Mouse (Mus musculus) neural tube, embryonic 14.5 days (tissue): ENCODE measurements around the gene Arrdc2. TPM values are rescaled to one million over a fixed set of nuclear protein-coding genes. Genes with fewer than 3 reads are reported as not detected.

ENCODE experiments used
- ATAC-seq: fragments of 200-750 bp; cut with Nextera tagmentation; 2 replicates; pipeline ENCODE4 v1.8.0; 2017; ENCODE audit warnings: low read depth, mild to moderate bottlenecking, moderate TSS enrichment, moderate library complexity
- H3K27ac ChIP-seq: fragments of 300-500 bp; sonication (generic); 2 replicates; pipeline ENCODE4 v1.5.1; 2014; ENCODE audit warnings: low read depth, mild to moderate bottlenecking, control low read depth, low read length, moderate library complexity, mixed read lengths
- H3K27me3 ChIP-seq: fragments of 300-500 bp; sonication (generic); 2 replicates; pipeline ENCODE4 v1.6.1; 2014; ENCODE audit warnings: low read length; ENCODE audit not compliant: control insufficient read depth, insufficient read depth
- H3K36me3 ChIP-seq: fragments of 300-500 bp; sonication (generic); 2 replicates; pipeline ENCODE4 v1.6.1; 2014; ENCODE audit warnings: low read length, mixed read lengths; ENCODE audit not compliant: control insufficient read depth, insufficient read depth
- H3K4me1 ChIP-seq: fragments of 300-500 bp; sonication (generic); 2 replicates; pipeline ENCODE4 v1.6.1; 2014; ENCODE audit warnings: low read length; ENCODE audit not compliant: control insufficient read depth, insufficient read depth
- H3K4me2 ChIP-seq: fragments of 300-500 bp; sonication (generic); 2 replicates; pipeline ENCODE4 v1.6.1; 2014; ENCODE audit warnings: mild to moderate bottlenecking, low read depth, low read length, control low read depth
- H3K4me3 ChIP-seq: fragments of 300-500 bp; sonication (generic); 2 replicates; pipeline ENCODE4 v1.5.1; 2014; ENCODE audit warnings: low read depth, low read length, control low read depth, mixed read lengths
- H3K9ac ChIP-seq: fragments of 300-500 bp; sonication (generic); replicated peaks from 2 replicates; pipeline ENCODE4 v1.6.1; 2014; ENCODE audit warnings: low read depth, mild to moderate bottlenecking, control low read depth, low read length, mixed read lengths
- H3K9me3 ChIP-seq: fragments of 300-500 bp; sonication (generic); 2 replicates; pipeline ENCODE4 v1.6.1; 2016; ENCODE audit warnings: low read length; ENCODE audit not compliant: control insufficient read depth
- WGBS: fragments of 180-500 bp; shearing (Covaris S2); extraction: QIAGEN DNeasy Blood & Tissue Kit; methylation state at CpG from one replicate; pipeline ENCODE4 v1.1.7; 2014; 5-methylcytosine and 5-hydroxymethylcytosine counted together
- polyA plus RNA-seq: library from polyadenylated mRNA; unstranded; fragments of >200 nt; fragmentation: Nextera tagmentation; extraction: Ambion mirVana; gene quantifications from 2 replicates; pipeline ENCODE4 v1.2.1, GENCODE M21; 2014

Gene Arrdc2
- polyA plus RNA-seq, 1 experiment from 2014 or later, result 9.3 TPM

GRCm38 (mm10) chr8:70801156-70801555 lies 38.4 kb downstream of the Arrdc2 start:
- WGBS, result 22% methylated on average over 15 of the region's 15 CpGs

GRCm38 (mm10) chr8:70800648-70801047 lies 38.9 kb downstream of the Arrdc2 start:
- Histone ChIP-seq H3K9ac (no peak overlapping the region), H3K27ac (no peak overlapping the region), H3K4me2 (no peak overlapping the region), H3K9me3 (no peaks in the 10 kb centered on the region), H3K4me3 (no peak overlapping the region), H3K27me3 (peaks cover 23% of the 10 kb centered on the region), H3K4me1 (peaks cover 11% of the 10 kb centered on the region; the same call in 1 of the 2 replicates), H3K36me3 (no peaks in the 10 kb centered on the region)
- ATAC-seq, result no peak
- WGBS, result 39% methylated on average over 10 of the region's 10 CpGs

More at GRCm38 (mm10) chr8:70801156-70801555, 38.4 kb downstream of the Arrdc2 start:
- no peaks in the 10 kb centered on the region for H3K9me3 ChIP-seq
- no peak overlapping the region for H3K27ac ChIP-seq
- peaks cover 24% of the 10 kb centered on the region for H3K27me3 ChIP-seq
- no peak overlapping the region for H3K9ac ChIP-seq
- no peaks in the 10 kb centered on the region for H3K36me3 ChIP-seq
- H3K4me2 ChIP-seq, result no peak overlapping the region
- no peak overlapping the region for H3K4me3 ChIP-seq
- no peak for ATAC-seq
- H3K4me1 ChIP-seq, result peaks cover 11% of the 10 kb centered on the region; the same call in 1 of the 2 replicates

GRCm38 (mm10) chr8:70798281-70798680 lies 41.2 kb downstream of the Arrdc2 start:
- Histone ChIP-seq H3K27me3 (peaks cover 9% of the 10 kb centered on the region), H3K9ac (no peak overlapping the region)
- no peak for ATAC-seq

GRCm38 (mm10) chr8:70797081-70798070 lies 42.1 kb downstream of the Arrdc2 start:
- Histone ChIP-seq H3K9me3 (no peaks in the 10 kb centered on the region), H3K4me2 (peak overlapping the region; percentile 79), H3K27me3 (peaks cover 9% of the 10 kb centered on the region), H3K27ac (no peak overlapping the region), H3K4me1 (peaks cover 11% of the 10 kb centered on the region), H3K36me3 (no peaks in the 10 kb centered on the region), H3K9ac (peak overlapping the region; percentile 66), H3K4me3 (peak overlapping the region; percentile 55)
- under 1% methylated on average over 57 of the region's 57 CpGs for WGBS
- ATAC-seq, result peak; percentile 80

More at GRCm38 (mm10) chr8:70798281-70798680, 41.2 kb downstream of the Arrdc2 start:
- Histone ChIP-seq H3K27ac (no peak overlapping the region), H3K4me2 (peak overlapping the region; percentile 79), H3K36me3 (no peaks in the 10 kb centered on the region), H3K4me1 (peaks cover 7% of the 10 kb centered on the region; the same call in 1 of the 2 replicates), H3K9me3 (no peaks in the 10 kb centered on the region), H3K4me3 (peak overlapping the region; percentile 55; the same call in 1 of the 2 replicates)
- 9% methylated on average over 15 of the region's 15 CpGs for WGBS

GRCm38 (mm10) chr8:70796403-70797080 lies 43.0 kb downstream of the Arrdc2 start:
- peak overlapping the region; percentile 79 for H3K4me2 ChIP-seq
- peaks cover 11% of the 10 kb centered on the region for H3K4me1 ChIP-seq
- no peaks in the 10 kb centered on the region for H3K9me3 ChIP-seq
- peak overlapping the region; percentile 66 for H3K9ac ChIP-seq
- ATAC-seq, result peak; percentile 1; the same call in 1 of the 2 replicates
- peak overlapping the region; percentile 55 for H3K4me3 ChIP-seq
- H3K27me3 ChIP-seq, result peaks cover 9% of the 10 kb centered on the region
- H3K27ac ChIP-seq, result no peak overlapping the region
- 2% methylated on average over 54 of the region's 54 CpGs for WGBS
- H3K36me3 ChIP-seq, result no peaks in the 10 kb centered on the region

GRCm38 (mm10) chr8:70795370-70795769 lies 44.1 kb downstream of the Arrdc2 start:
- Histone ChIP-seq H3K4me1 (peaks cover 20% of the 10 kb centered on the region), H3K9ac (no peak overlapping the region), H3K4me2 (no peak overlapping the region), H3K27ac (no peak overlapping the region), H3K9me3 (no peaks in the 10 kb centered on the region), H3K27me3 (peaks cover 9% of the 10 kb centered on the region), H3K36me3 (no peaks in the 10 kb centered on the region), H3K4me3 (no peak overlapping the region)
- WGBS, result 89% methylated on average over 2 of the region's 2 CpGs
- no peak for ATAC-seq

- H3K36me3 ChIP-seq, result no peaks in the 10 kb centered on the region
- H3K4me1 ChIP-seq, result peaks cover 20% of the 10 kb centered on the region
- no peak for ATAC-seq
- H3K4me3 ChIP-seq, result no peak overlapping the region
- peaks cover 4% of the 10 kb centered on the region; the same call in 1 of the 2 replicates for H3K27me3 ChIP-seq
- H3K4me2 ChIP-seq, result no peak overlapping the region
- H3K9me3 ChIP-seq, result no peaks in the 10 kb centered on the region
- no peak overlapping the region for H3K27ac ChIP-seq
- 89% methylated on average over 2 of the region's 2 CpGs for WGBS
- H3K9ac ChIP-seq, result no peak overlapping the region
Observed at GRCm38 (mm10) chr8:70794215-70794614, 45.3 kb downstream of the Arrdc2 start.

- Histone ChIP-seq H3K4me2 (peak overlapping the region; percentile 66), H3K4me3 (peak overlapping the region; percentile 58), H3K36me3 (no peaks in the 10 kb centered on the region), H3K4me1 (peaks cover 13% of the 10 kb centered on the region), H3K27ac (peak overlapping the region; percentile 85), H3K9ac (peak overlapping the region; percentile 87), H3K9me3 (no peaks in the 10 kb centered on the region), H3K27me3 (no peaks in the 10 kb centered on the region)
- ATAC-seq, result peak; percentile 52
- WGBS, result under 1% methylated on average over 20 of the region's 20 CpGs
Observed at GRCm38 (mm10) chr8:70792700-70793099, 46.8 kb downstream of the Arrdc2 start.
